Mouse (Mus musculus): ENCODE measurements around the gene Ado.

Gene Ado

GRCm38 (mm10) chr10:67548877-67549731 is at the start of gene Ado:
TSS of gene Ado (minus strand) at chr10:67548955.
- DNase-seq (ENCODE audit: low spot score in 2 of 2) = peak; percentile 88 to 93

GRCm38 (mm10) chr10:67595278-67595677 is 46.5 kb upstream of the Ado start:
- no peak for DNase-seq (ENCODE audit: low spot score in 2 of 2)

GRCm38 (mm10) chr10:67585873-67586610 is 37.3 kb upstream of the Ado start:
- DNase-seq (ENCODE audit: low spot score in 2 of 2) = no peak

- DNase-seq (ENCODE audit: low spot score in 2 of 2) = no peak
Measured at GRCm38 (mm10) chr10:67581698-67582285, 33.0 kb upstream of the Ado start.

GRCm38 (mm10) chr10:67579830-67580229 is 31.1 kb upstream of the Ado start:
- no peak for DNase-seq (ENCODE audit: low spot score in 2 of 2)

GRCm38 (mm10) chr10:67573310-67573709 is 24.6 kb upstream of the Ado start:
- no peak for DNase-seq (ENCODE audit: low spot score in 2 of 2)

- no peak for DNase-seq (ENCODE audit: low spot score in 2 of 2)
Measured at GRCm38 (mm10) chr10:67571443-67571842, 22.7 kb upstream of the Ado start.

GRCm38 (mm10) chr10:67569539-67569938 is 20.8 kb upstream of the Ado start:
- DNase-seq (ENCODE audit: low spot score in 2 of 2) = no peak

- no peak for DNase-seq (ENCODE audit: low spot score in 2 of 2)
Measured at GRCm38 (mm10) chr10:67566104-67566503, 17.3 kb upstream of the Ado start.

- no peak for DNase-seq (ENCODE audit: low spot score in 2 of 2)
Measured at GRCm38 (mm10) chr10:67564509-67564908, 15.8 kb upstream of the Ado start.

GRCm38 (mm10) chr10:67561185-67561584 is 12.4 kb upstream of the Ado start:
- DNase-seq (ENCODE audit: low spot score in 2 of 2) = no peak

GRCm38 (mm10) chr10:67559765-67560394 is 11.1 kb upstream of the Ado start:
- DNase-seq (ENCODE audit: low spot score in 2 of 2) = no peak

GRCm38 (mm10) chr10:67558053-67558452 is 9.3 kb upstream of the Ado start:
- DNase-seq (ENCODE audit: low spot score in 2 of 2) = no peak

- peak in 1 of 2 experiments; percentile 46 for DNase-seq (ENCODE audit: low spot score in 2 of 2)
Measured at GRCm38 (mm10) chr10:67548261-67548854, 397 bp downstream of the Ado start.

- peak in 1 of 2 experiments; percentile 24 for DNase-seq (ENCODE audit: low spot score in 2 of 2)
Measured at GRCm38 (mm10) chr10:67547850-67548260, 900 bp downstream of the Ado start.

GRCm38 (mm10) chr10:67540591-67540990 is 8.2 kb downstream of the Ado start:
- no peak for DNase-seq (ENCODE audit: low spot score in 2 of 2)

GRCm38 (mm10) chr10:67539401-67539730 is 9.4 kb downstream of the Ado start:
- no peak for DNase-seq (ENCODE audit: low spot score in 2 of 2)

- peak; percentile 20 to 29 for DNase-seq (ENCODE audit: low spot score in 2 of 2)
Measured at GRCm38 (mm10) chr10:67538585-67539400, 10.0 kb downstream of the Ado start.

- DNase-seq (ENCODE audit: low spot score in 2 of 2) = no peak
Measured at GRCm38 (mm10) chr10:67538106-67538505, 10.6 kb downstream of the Ado start.

- peak; percentile 83 to 86 for DNase-seq (ENCODE audit: low spot score in 2 of 2)
Measured at GRCm38 (mm10) chr10:67537151-67537994, 11.4 kb downstream of the Ado start.
